Mouse (Mus musculus) left cerebral cortex, adult 11 months (tissue): ENCODE results near the gene Ghdc.

Source experiments
- DNase-seq: peaks from one replicate; pipeline ENCODE4 v3.0.0; 2022; ENCODE audit warnings: low spot score

Ghdc gene

DNA sequence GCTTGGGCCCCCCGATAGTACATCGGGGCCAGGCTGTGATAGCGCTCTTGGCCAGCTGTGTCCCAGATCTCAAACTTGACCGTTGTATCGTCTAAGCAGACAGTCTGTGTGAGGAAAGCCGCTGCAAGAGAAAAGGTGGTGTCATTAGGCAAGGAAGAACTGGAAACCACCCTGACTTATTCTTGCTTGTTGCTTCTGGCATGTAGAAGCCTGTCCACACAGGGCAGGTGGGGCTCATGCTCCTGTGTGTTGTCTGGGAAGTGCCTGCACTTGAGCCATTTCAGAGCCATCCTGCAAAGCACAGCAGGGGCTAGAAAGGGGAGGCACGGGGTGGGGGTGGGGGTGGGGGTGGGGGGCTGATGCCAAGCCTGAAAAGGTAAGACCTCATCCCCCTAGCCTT is 52.3 kb downstream of the Ghdc start:
- DNase-seq = no peak

DNA sequence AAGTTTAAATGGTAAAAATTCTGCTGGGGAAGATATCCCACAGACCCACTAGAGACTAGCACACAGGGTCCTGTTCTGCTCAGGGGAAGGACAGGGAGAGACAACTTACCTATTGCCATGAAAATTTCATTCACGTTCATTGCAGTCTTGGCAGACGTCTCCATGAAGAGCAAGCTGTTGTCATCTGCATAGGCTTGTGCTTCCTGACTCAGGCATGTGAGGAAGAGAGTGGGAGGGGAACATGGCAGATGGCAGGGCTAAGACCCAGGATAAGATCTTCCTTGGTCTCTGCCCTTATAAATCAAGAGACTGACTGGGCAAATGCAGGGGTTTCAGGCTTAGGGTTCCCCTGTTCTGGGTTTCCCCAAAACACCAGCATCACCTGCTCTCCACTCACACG is 54.1 kb downstream of the Ghdc start:
- DNase-seq = no peak
